Mouse (Mus musculus): ENCODE measurements around the gene Adam30. TPM values are rescaled to one million over a fixed set of nuclear protein-coding genes. Genes with fewer than 3 reads are reported as not detected.

Gene Adam30
- polyA plus RNA-seq, 1 experiment: not detected

- Histone ChIP-seq H3K4me3 (ENCODE audit: insufficient read depth, low read length) (no peak overlapping the region), H3K27ac (ENCODE audit: insufficient read depth, low read length) (no peak overlapping the region), H3K4me1 (ENCODE audit: control insufficient read depth, insufficient read depth, low read length) (peaks cover 4% of the 10 kb centered on the region; the same call in 1 of the 2 replicates)
- no peak for TF ChIP-seq CTCF (IDR thresholded peaks at IDR 0.05; ENCODE audit: extremely low read depth, insufficient read depth, low read length)
- TF ChIP-seq POLR2A (IDR thresholded peaks at IDR 0.05; ENCODE audit: extremely low read depth, insufficient read depth, low read length): no peak
Measured at GRCm38 (mm10) chr3:98211301-98212081, 51.1 kb downstream of the Adam30 start.

Other genes starting within 250 kb of the Adam30 start
- 6.2 and 6.5 TPM in 2 replicates for gene Notch2, start 147.1 kb upstream of the Adam30 start, polyA plus RNA-seq (2012; rRNA removed)
- gene Reg4, start 61.5 kb downstream of the Adam30 start, polyA plus RNA-seq (2012; rRNA removed): not detected in 2 replicates
- 5.3 and 5.4 TPM in 2 replicates for gene Hmgcs2, start 119.8 kb downstream of the Adam30 start, polyA plus RNA-seq (2012; rRNA removed)
- 136 and 141 TPM in 2 replicates for gene Phgdh, start 179.4 kb downstream of the Adam30 start, polyA plus RNA-seq (2012; rRNA removed)
- gene Zfp697, start 221.8 kb downstream of the Adam30 start, polyA plus RNA-seq (2012; rRNA removed): 20.6 and 21.1 TPM in 2 replicates